Mouse (Mus musculus): ENCODE data around the gene Hmx2. TPM values are rescaled to one million over a fixed set of nuclear protein-coding genes. Genes with fewer than 3 reads are reported as not detected.
A peak's percentile ranks its signal among the peaks of the same experiment; 100 is the strongest.

Gene Hmx2
- polyA plus RNA-seq (2014; fragmentation: Nextera tagmentation; extraction: Ambion mirVana): 2.7 and 3.5 TPM in 2 replicates

GRCm38 (mm10) chr7:131548473-131548872 is at the start of gene Hmx2:
Gene Hmx2, plus strand, starts transcription at chr7:131548773.
- no peak within 1 kb of the TSS for H3K4me3 ChIP-seq (ENCODE audit: low read depth, low read length)
- ATAC-seq (ENCODE audit: low FRiP score) (no peak), DNase-seq (ENCODE audit: low spot score) (no peak)
- H3K4me1 ChIP-seq (replicated peaks; ENCODE audit: control insufficient read depth, insufficient read depth, low read length): peaks cover 7% of the 10 kb centered on the region
- no peak within 1 kb of the TSS for H3K4me2 ChIP-seq (replicated peaks; ENCODE audit: low read depth, low read length)
- H3K36me3 ChIP-seq (ENCODE audit: control insufficient read depth, insufficient read depth, low read length): no peaks in the 10 kb centered on the region
- no peak within 1 kb of the TSS for H3K9ac ChIP-seq (ENCODE audit: low read depth, low read length)
- no peak within 1 kb of the TSS for H3K27ac ChIP-seq (ENCODE audit: low read depth, low read length)
- peaks cover 96% of the 10 kb centered on the region for H3K27me3 ChIP-seq (ENCODE audit: control insufficient read depth, insufficient read depth, low read length)
- 4% methylated on average over 3 of the region's 3 CpGs for WGBS
- H3K9me3 ChIP-seq (ENCODE audit: control insufficient read depth, low read length): no peaks in the 10 kb centered on the region

DNA sequence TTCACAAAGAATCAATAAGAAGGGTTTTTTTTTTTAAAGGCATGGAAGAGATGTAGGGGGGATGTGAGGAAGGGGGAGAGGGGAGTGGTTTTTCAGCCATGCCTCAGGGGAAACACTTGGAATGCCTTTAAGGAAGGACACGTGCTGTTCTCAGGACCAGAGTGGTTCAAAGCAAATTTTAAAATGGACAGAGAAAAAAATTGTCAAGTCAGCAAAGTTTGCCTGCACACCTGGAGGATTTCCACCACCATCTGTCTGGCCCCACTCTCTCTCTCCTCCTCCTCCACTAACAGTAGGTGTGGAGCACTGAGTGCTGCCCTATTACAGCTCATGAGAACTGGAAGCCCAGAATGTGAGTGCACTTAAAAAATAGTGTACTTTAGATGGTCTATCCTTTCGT is 44.8 kb upstream of the Hmx2 start:
- no peaks in the 10 kb centered on the region for H3K36me3 ChIP-seq (ENCODE audit: control insufficient read depth, insufficient read depth, low read length)
- DNase-seq (ENCODE audit: low spot score) (no peak), ATAC-seq (ENCODE audit: low FRiP score) (no peak)
- no peaks in the 10 kb centered on the region for H3K27me3 ChIP-seq (ENCODE audit: control insufficient read depth, insufficient read depth, low read length)
- no peak overlapping the region for H3K4me2 ChIP-seq (replicated peaks; ENCODE audit: low read depth, low read length)
- H3K9ac ChIP-seq (ENCODE audit: low read depth, low read length): no peak overlapping the region
- H3K4me3 ChIP-seq (ENCODE audit: low read depth, low read length): no peak overlapping the region
- 87% methylated on average over 2 of the region's 2 CpGs for WGBS
- no peaks in the 10 kb centered on the region for H3K9me3 ChIP-seq (ENCODE audit: control insufficient read depth, low read length)
- no peaks in the 10 kb centered on the region for H3K4me1 ChIP-seq (replicated peaks; ENCODE audit: control insufficient read depth, insufficient read depth, low read length)
- no peak overlapping the region for H3K27ac ChIP-seq (ENCODE audit: low read depth, low read length)

DNA sequence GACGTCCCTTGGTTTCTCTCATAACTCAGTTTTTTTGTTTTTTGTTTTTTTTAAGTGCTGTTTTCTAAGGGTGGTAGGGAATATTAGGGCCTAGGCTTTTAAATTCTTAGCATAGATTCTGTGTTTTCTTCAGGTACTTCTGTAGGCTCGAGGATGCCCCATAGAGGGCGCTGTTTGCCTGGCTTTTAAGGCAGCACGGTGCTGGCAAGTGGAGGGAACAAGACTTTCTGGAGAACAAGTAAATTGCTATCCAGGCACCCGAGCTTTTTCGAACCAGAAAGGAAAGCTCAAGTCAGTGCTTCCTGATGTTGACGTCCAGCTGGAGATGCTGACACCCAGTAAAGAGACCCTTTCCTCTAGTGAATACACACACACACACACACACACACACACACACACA is 8.6 kb upstream of the Hmx2 start:
- H3K27ac ChIP-seq (ENCODE audit: low read depth, low read length): no peak overlapping the region
- peak; percentile 92 for DNase-seq (ENCODE audit: low spot score)
- H3K9me3 ChIP-seq (ENCODE audit: control insufficient read depth, low read length): no peaks in the 10 kb centered on the region
- peaks cover 17% of the 10 kb centered on the region for H3K4me1 ChIP-seq (replicated peaks; ENCODE audit: control insufficient read depth, insufficient read depth, low read length)
- peaks cover 59% of the 10 kb centered on the region for H3K27me3 ChIP-seq (ENCODE audit: control insufficient read depth, insufficient read depth, low read length)
- WGBS: 1% methylated on average over 7 of the region's 7 CpGs
- no peak overlapping the region for H3K4me3 ChIP-seq (ENCODE audit: low read depth, low read length)
- ATAC-seq (ENCODE audit: low FRiP score): no peak; the same call in 1 of the 2 replicates
- H3K36me3 ChIP-seq (ENCODE audit: control insufficient read depth, insufficient read depth, low read length): no peaks in the 10 kb centered on the region
- no peak overlapping the region for H3K4me2 ChIP-seq (replicated peaks; ENCODE audit: low read depth, low read length)
- no peak overlapping the region for H3K9ac ChIP-seq (ENCODE audit: low read depth, low read length)

DNA sequence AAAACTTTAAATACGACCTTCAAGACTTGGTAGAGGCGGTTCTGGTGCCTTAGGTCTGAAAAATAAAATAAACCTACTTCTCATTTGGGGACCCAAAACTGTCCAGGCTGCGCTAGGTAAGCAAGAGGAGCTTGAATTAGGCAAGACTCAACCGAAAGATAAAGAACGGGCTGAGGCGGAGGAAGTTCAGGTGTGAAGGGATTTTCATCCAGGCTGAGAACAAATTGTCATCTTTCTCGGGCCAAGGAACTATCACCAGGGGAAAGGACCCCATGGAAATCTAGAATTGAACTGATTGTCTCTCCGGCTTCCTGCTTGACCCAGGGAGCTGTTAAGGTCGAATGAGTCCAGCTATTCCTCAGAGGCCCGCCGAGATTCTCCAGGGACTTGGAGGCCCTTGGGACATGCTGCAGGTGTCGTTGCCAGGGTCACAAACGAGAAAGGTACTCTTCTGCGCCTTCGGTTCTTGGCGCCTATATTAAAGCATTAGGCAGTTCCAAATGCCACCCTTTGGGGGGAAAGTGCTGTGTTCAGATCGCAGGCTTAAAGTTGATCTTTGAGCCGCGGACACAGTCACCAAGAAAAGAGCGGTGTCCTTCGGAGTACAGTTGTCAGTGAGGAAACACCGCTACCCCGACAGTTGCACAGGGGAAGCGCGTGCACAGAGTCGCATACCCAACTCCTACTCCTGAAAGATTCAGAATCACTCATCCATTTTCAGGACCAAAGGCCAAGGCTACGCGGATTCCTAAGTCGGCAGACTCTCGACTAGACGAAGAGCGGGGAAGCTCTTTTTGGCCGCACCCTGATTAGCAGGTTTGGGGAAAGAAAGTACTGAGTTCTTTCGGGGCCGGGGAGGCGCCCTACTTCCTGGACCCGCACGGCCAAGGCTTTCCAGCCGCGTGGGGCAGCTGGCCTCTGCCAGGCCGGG is 7.1 kb upstream of the Hmx2 start:
- Histone ChIP-seq H3K27ac (ENCODE audit: low read depth, low read length) (no peak overlapping the region), H3K4me2 (replicated peaks; ENCODE audit: low read depth, low read length) (peak overlapping the region; percentile 82), H3K4me3 (ENCODE audit: low read depth, low read length) (peak overlapping the region; percentile 40), H3K9me3 (ENCODE audit: control insufficient read depth, low read length) (no peaks in the 10 kb centered on the region), H3K36me3 (ENCODE audit: control insufficient read depth, insufficient read depth, low read length) (no peaks in the 10 kb centered on the region), H3K27me3 (ENCODE audit: control insufficient read depth, insufficient read depth, low read length) (peaks cover 74% of the 10 kb centered on the region), H3K4me1 (replicated peaks; ENCODE audit: control insufficient read depth, insufficient read depth, low read length) (peaks cover 19% of the 10 kb centered on the region), H3K9ac (ENCODE audit: low read depth, low read length) (no peak overlapping the region)
- 1% methylated on average over 41 of the region's 41 CpGs for WGBS
- ATAC-seq (ENCODE audit: low FRiP score): no peak
- DNase-seq (ENCODE audit: low spot score): peak; percentile 69

- Histone ChIP-seq H3K4me1 (replicated peaks; ENCODE audit: control insufficient read depth, insufficient read depth, low read length) (peaks cover 19% of the 10 kb centered on the region), H3K4me2 (replicated peaks; ENCODE audit: low read depth, low read length) (peak within 1 kb of the TSS; percentile 82), H3K4me3 (ENCODE audit: low read depth, low read length) (peak within 1 kb of the TSS; percentile 40), H3K9ac (ENCODE audit: low read depth, low read length) (peak within 1 kb of the TSS; percentile 42), H3K27ac (ENCODE audit: low read depth, low read length) (peak within 1 kb of the TSS; percentile 24), H3K9me3 (ENCODE audit: control insufficient read depth, low read length) (no peaks in the 10 kb centered on the region), H3K27me3 (ENCODE audit: control insufficient read depth, insufficient read depth, low read length) (peaks cover 82% of the 10 kb centered on the region), H3K36me3 (ENCODE audit: control insufficient read depth, insufficient read depth, low read length) (no peaks in the 10 kb centered on the region)
- peak; percentile 65 for ATAC-seq (ENCODE audit: low FRiP score)
- DNase-seq (ENCODE audit: low spot score): peak; percentile 75
- WGBS: under 1% methylated on average over 64 of the region's 65 CpGs
Measured at GRCm38 (mm10) chr7:131542115-131542871, 6.3 kb upstream of the Hmx2 start, which contains the start of gene Hmx3. Gene Hmx3, plus strand, starts transcription at chr7:131542867.

GRCm38 (mm10) chr7:131542872-131543622 is 5.5 kb upstream of the Hmx2 start:
- Histone ChIP-seq H3K9ac (ENCODE audit: low read depth, low read length) (peak overlapping the region; percentile 42), H3K36me3 (ENCODE audit: control insufficient read depth, insufficient read depth, low read length) (no peaks in the 10 kb centered on the region), H3K27ac (ENCODE audit: low read depth, low read length) (peak overlapping the region; percentile 24), H3K4me1 (replicated peaks; ENCODE audit: control insufficient read depth, insufficient read depth, low read length) (peaks cover 19% of the 10 kb centered on the region), H3K27me3 (ENCODE audit: control insufficient read depth, insufficient read depth, low read length) (peaks cover 90% of the 10 kb centered on the region), H3K4me2 (replicated peaks; ENCODE audit: low read depth, low read length) (peak overlapping the region; percentile 82), H3K9me3 (ENCODE audit: control insufficient read depth, low read length) (no peaks in the 10 kb centered on the region), H3K4me3 (ENCODE audit: low read depth, low read length) (peak overlapping the region; percentile 40)
- WGBS: under 1% methylated on average over 53 of the region's 71 CpGs
- peak; percentile 65 for DNase-seq (ENCODE audit: low spot score)
- ATAC-seq (ENCODE audit: low FRiP score): no peak

GRCm38 (mm10) chr7:131543623-131544481 is 4.7 kb upstream of the Hmx2 start:
- Histone ChIP-seq H3K27ac (ENCODE audit: low read depth, low read length) (peak overlapping the region; percentile 40), H3K36me3 (ENCODE audit: control insufficient read depth, insufficient read depth, low read length) (no peaks in the 10 kb centered on the region), H3K4me2 (replicated peaks; ENCODE audit: low read depth, low read length) (peak overlapping the region; percentile 28), H3K27me3 (ENCODE audit: control insufficient read depth, insufficient read depth, low read length) (peaks cover 95% of the 10 kb centered on the region), H3K4me3 (ENCODE audit: low read depth, low read length) (peak overlapping the region; percentile 40), H3K9me3 (ENCODE audit: control insufficient read depth, low read length) (no peaks in the 10 kb centered on the region), H3K9ac (ENCODE audit: low read depth, low read length) (peak overlapping the region; percentile 42), H3K4me1 (replicated peaks; ENCODE audit: control insufficient read depth, insufficient read depth, low read length) (peaks cover 19% of the 10 kb centered on the region)
- DNase-seq (ENCODE audit: low spot score): peak; percentile 70
- no peak for ATAC-seq (ENCODE audit: low FRiP score)
- WGBS: 1% methylated on average over 75 of the region's 75 CpGs
